Mouse (Mus musculus): ENCODE measurements around the gene Pik3ip1.

Gene Pik3ip1

GRCm38 (mm10) chr11:3302385-3302784 is 27.8 kb upstream of the Pik3ip1 start:
- in situ Hi-C loops (cut with MboI; ENCODE audit: low sequenced_read_pairs), result no loop called here

DNA sequence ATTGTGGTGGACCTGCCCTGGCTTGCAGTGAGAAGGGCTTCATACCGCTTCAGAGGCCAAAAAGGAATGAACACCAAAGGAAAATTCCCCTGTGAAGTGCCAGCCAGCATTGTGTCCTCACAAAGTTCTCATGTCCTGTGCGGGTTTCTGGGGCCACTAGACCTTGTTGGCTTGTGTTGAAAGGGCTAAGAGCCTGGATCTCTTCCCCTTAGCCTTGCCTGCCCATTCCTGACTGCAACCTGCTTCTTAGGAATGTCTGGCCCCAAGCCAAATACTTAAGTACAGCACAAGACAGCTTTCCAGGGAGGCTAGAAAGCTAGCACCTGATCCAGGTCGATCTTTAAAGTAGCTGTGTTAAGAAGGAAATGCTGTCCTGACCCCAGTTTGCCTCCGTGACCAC is 27.4 kb upstream of the Pik3ip1 start:
- in situ Hi-C loops (cut with MboI; ENCODE audit: low sequenced_read_pairs), result no loop called here

DNA sequence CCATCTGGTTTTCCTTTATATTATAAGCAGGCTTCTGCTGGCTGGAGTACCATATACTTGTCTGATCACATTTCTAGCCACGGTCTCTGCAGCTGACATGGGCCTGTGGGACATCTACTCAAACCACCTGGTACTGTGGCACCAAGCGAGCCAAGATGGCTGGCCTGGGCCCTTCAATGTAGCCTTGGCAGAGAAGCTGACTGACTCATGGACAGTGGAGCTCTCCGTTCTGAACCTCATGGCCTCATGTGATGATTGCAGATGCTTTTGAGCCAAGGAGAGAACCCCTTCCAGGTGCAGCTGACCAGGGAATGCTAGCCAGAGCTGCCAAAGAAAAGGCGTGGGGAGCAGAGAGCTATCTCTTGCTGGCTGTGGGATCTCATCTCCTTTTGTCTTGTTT is 24.4 kb upstream of the Pik3ip1 start:
- in situ Hi-C loops (cut with MboI; ENCODE audit: low sequenced_read_pairs), result no loop called here

- in situ Hi-C loops (cut with MboI; ENCODE audit: low sequenced_read_pairs), result no loop called here
Observed at GRCm38 (mm10) chr11:3307875-3308274, 22.3 kb upstream of the Pik3ip1 start.

- in situ Hi-C loops (cut with MboI; ENCODE audit: low sequenced_read_pairs), result no loop called here
Observed at GRCm38 (mm10) chr11:3309884-3310283, 20.3 kb upstream of the Pik3ip1 start.

DNA sequence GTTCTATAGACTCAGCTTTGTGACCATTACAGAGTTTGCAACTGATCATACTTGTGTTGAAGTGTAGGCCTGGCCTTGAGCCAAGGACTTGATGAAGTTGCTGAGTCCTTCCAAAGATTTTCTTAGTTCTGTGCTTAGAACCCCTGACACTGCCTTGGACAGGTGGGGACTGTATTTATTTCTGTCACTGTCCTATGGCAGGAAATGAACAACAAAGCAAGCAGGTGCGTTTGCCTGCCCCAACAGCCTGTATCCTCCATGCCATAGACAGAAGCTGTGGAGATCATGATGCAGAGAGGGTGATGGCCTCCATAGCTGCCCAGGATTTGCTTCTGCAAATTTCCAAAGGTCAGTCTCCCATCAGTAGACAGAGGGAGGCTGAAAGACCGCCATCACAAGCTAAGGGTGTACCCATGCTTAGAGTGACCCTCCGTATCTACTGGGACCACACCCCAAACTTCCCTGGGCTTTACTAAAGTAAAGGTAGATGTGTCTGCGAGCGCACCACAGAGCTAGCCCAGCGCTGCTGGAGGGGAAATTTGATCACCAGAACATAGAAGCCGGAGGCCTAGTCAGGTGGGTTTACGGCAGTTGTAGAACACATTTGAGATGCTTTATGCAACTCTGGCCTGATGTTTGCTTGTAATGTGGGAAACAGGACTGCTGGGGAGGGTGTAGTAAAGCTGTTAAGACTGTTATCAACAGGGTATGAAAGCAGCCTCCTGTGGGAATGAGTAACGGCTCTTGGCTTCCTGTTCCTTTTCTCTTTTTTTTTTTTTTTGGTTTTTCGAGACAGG is 19.2 kb upstream of the Pik3ip1 start:
- in situ Hi-C loops (cut with MboI; ENCODE audit: low sequenced_read_pairs), result no loop called here

DNA sequence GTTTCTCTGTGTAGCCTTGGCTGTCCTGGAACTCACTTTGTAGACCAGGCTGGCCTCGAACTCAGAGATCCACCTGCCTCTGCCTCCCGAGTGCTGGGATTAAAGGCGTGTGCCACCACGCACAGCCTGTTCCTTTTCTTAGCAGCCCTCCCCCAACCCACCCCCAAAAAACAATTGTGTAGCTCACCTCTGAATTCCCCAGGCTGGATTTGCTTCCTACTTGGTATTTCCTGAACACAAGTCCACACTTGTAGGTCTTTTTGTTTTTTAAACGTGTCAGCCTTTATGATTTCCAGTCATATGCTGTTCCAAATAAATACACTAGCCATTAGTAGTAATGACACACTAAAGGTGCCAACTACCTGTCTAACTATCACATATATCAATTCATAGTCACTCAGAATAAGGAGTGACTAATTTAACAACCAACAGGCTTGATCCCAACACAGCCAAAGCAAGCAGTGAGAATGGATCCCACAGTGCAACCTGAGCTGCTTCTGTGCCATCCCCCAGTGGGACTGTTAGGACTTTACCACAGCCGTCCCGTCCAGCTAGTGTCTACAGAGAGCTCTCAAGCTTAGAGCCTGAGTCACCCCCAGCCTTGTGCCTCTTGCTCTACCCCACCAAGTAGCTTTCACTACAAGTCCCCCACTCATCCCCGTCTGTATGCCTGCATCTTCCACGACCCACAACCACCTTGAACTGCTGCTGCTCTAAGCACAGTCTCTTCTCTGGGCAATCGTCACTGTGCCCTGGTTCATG is 18.4 kb upstream of the Pik3ip1 start:
- in situ Hi-C loops (cut with MboI; ENCODE audit: low sequenced_read_pairs), result no loop called here

DNA sequence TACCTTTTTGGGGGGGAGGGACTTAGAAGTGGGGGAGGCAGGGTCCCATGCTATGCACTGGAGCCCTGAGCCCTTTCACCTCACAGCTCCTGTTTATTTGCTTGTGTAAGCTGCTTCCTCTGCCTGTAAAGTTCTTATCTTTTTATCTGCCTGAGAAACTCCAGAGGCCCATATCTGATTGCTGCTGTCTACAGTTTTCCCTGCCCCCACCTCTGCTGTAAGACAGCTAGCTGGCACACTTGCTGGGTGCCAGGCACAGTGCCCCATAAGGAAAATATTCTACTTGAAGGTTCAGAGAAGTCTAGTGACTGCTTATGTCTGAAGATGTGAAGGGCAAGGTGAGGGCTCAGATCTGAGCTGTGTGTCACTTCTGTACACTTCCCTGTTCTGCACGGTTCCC is 16.9 kb upstream of the Pik3ip1 start:
- in situ Hi-C loops (cut with MboI; ENCODE audit: low sequenced_read_pairs), result no loop called here

- in situ Hi-C loops (cut with MboI; ENCODE audit: low sequenced_read_pairs), result no loop called here
Observed at GRCm38 (mm10) chr11:3314148-3314547, 16.1 kb upstream of the Pik3ip1 start.

GRCm38 (mm10) chr11:3318286-3318685 is 11.9 kb upstream of the Pik3ip1 start:
- in situ Hi-C loops (cut with MboI; ENCODE audit: low sequenced_read_pairs), result no loop called here

- in situ Hi-C loops (cut with MboI; ENCODE audit: low sequenced_read_pairs), result no loop called here
Observed at GRCm38 (mm10) chr11:3328271-3328670, 1.9 kb upstream of the Pik3ip1 start.

DNA sequence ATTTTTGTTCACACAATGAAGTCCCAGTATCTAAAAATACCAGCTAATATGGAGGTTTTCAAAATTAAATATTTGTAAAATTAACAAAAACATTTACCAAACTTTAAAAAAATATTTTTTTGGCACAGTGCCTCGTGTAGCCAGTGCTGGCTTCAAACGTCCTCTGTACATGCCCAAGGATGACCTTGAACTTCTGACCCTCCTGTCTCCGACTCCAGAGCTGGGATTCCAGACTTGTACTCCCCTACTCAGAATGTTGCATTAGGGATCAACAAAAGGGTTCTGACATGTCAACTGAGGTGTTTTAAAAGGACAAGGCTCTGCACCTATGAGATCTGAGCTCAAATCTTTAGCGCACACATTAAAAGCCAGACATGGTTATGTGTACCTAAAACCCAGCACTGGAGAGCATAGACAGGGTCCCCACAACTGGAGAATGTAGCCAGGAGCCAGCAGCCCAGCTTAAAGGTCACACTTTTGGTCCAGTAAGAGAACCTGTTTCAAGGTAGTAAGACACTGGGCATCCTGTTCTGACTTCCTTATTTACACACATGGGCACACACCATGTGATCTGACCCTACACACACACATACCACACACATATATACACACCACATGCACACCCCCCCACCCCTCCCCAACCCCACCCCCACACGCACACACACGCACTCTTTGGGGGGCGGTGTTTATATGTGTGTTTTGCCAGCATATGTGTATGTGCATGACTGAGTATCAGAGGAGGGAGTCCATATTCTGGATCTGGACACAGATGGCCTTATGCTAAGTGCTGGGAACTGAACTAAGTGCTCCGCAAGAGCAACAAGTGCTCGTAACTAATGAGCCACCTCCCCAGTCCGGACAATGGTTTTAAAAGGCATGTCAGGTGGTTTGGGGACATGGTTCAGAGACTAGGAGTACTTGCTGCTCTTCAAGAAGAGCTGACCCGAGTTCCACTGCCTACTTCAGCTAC is 1.1 kb upstream of the Pik3ip1 start:
- in situ Hi-C loops (cut with MboI; ENCODE audit: low sequenced_read_pairs), result no loop called here

GRCm38 (mm10) chr11:3330566-3330965 is 365 bp downstream of the Pik3ip1 start:
- in situ Hi-C loops (cut with MboI; ENCODE audit: low sequenced_read_pairs), result no loop called here

DNA sequence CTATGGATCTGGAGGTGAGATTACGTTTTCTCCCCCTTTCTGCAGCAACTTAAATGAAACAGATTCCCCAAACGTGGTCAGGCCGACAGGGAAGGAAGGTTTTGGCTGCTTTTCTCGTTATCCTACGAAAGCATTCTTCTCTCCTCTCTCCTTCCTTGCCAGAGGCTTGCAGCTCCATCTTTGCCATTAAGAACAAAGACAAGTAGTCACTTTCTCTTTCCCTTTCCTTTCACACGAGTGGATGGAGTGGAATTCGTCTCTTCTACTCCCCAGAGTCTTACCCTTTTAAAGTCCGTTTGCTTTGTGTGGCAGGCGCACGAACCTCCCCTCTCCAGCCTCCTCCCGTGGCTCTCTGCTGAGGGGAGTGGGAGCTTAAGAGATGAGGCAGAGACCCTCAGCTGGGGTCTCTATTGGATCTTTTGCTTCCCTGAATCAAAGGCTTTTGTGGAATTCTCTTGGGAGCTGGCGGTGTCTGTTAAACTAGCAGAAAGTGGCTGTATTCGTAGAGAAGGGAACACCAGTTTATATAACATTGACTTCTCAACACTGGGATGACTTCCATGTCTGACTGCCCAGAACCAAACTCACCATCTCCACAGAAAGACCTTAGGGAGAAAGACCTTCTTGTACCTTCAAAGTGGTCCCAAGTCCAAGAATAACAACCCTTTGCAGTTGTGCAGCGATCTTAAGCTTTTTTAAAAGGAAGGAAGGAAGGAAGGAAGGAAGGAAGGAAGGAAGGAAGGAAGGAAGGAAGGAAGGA is 970 bp downstream of the Pik3ip1 start:
- in situ Hi-C loops (cut with MboI; ENCODE audit: low sequenced_read_pairs), result no loop called here

- in situ Hi-C loops (cut with MboI; ENCODE audit: low sequenced_read_pairs), result no loop called here
Observed at GRCm38 (mm10) chr11:3331756-3332642, 1.8 kb downstream of the Pik3ip1 start.

- in situ Hi-C loops (cut with MboI; ENCODE audit: low sequenced_read_pairs), result no loop called here
Observed at GRCm38 (mm10) chr11:3333111-3333695, 3.0 kb downstream of the Pik3ip1 start.

DNA sequence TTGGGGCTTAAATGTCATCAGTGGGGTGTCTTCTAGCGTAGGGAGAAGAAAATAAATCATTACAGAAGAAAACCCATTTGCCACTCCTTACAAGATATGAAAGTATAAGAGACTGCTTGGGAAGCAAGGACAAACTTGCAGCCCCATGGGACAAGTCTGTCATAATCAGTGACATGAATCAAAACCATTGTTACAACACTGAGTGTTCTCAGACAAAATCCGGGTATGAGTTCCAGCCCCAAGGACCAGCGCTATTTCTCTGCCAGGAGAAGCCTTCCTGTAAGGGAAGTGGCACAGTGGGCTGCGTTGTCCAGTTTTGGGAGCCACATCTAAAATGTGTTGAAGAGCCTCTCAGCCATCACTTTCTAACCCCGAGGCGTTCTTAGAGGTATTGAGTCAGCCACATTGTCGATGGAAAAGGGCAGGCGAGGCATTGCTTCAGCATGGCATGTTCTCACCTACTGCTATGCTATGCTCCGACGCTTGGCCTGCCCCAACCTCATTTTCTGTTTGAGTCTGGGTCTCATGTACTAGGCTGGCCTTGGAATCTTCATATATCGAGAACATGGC is 4.0 kb downstream of the Pik3ip1 start:
- in situ Hi-C loops (cut with MboI; ENCODE audit: low sequenced_read_pairs), result no loop called here

- in situ Hi-C loops (cut with MboI; ENCODE audit: low sequenced_read_pairs), result no loop called here
Observed at GRCm38 (mm10) chr11:3334711-3335316, 4.6 kb downstream of the Pik3ip1 start.
